Mouse (Mus musculus) heart, postnatal 0 days (tissue): Measurements from ENCODE around the gene Rab7. TPM values are rescaled to one million over a fixed set of nuclear protein-coding genes. Genes with fewer than 3 reads are reported as not detected.
A peak's percentile ranks its signal among the peaks of the same experiment; 100 is the strongest.
"Not testable (repeated sequence)": the region's sequence is repeated elsewhere in the genome, so short reads cannot be mapped to it uniquely, and the experiment has no call there.

Experiments used
- ATAC-seq: fragments of 200-750 bp; cut with Nextera tagmentation; 2 replicates; pipeline ENCODE4 v1.8.0; 2017; ENCODE audit warnings: low read depth, moderate number of reproducible peaks, moderate library complexity; ENCODE audit not compliant: insufficient read depth
- DNase-seq: peaks from one replicate; pipeline ENCODE4 v3.0.0-alpha.2; 2016; ENCODE audit warnings: low spot score
- H3K27ac ChIP-seq: fragments of 300-500 bp; sonication (generic); 2 replicates; pipeline ENCODE4 v1.5.1; 2014; ENCODE audit warnings: low read depth, mild to moderate bottlenecking
- H3K27me3 ChIP-seq: fragments of 300-500 bp; sonication (generic); 2 replicates; pipeline ENCODE4 v1.6.1; 2014; ENCODE audit warnings: low read length, mixed read lengths; ENCODE audit not compliant: control insufficient read depth, insufficient read depth
- H3K36me3 ChIP-seq: fragments of 300-500 bp; sonication (generic); replicated peaks from 2 replicates; pipeline ENCODE4 v1.6.1; 2014; ENCODE audit warnings: low read length, mixed read lengths; ENCODE audit not compliant: control insufficient read depth, insufficient read depth
- H3K4me1 ChIP-seq: fragments of 300-500 bp; sonication (generic); 2 replicates; pipeline ENCODE4 v1.6.1; 2014; ENCODE audit warnings: antibody characterized with exemption; ENCODE audit not compliant: control insufficient read depth, insufficient read depth
- H3K4me2 ChIP-seq: fragments of 300-500 bp; sonication (generic); 2 replicates; pipeline ENCODE4 v1.6.1; 2014; ENCODE audit warnings: low read depth, mild to moderate bottlenecking, low read length, moderate library complexity
- H3K4me3 ChIP-seq: fragments of 300-500 bp; sonication (generic); 2 replicates; pipeline ENCODE4 v1.5.1; 2014; ENCODE audit warnings: low read depth, low read length
- H3K9ac ChIP-seq: fragments of 300-500 bp; sonication (generic); replicated peaks from 2 replicates; pipeline ENCODE4 v1.6.1; 2014; ENCODE audit warnings: low read depth, low read length, mixed read lengths
- H3K9me3 ChIP-seq: fragments of 300-500 bp; sonication (generic); replicated peaks from 2 replicates; pipeline ENCODE4 v1.6.1; 2016; ENCODE audit warnings: low read length; ENCODE audit not compliant: control insufficient read depth
- CTCF ChIP-seq: IDR thresholded peaks from 2 replicates; pipeline ENCODE4 v1.5.1; 2016; ENCODE audit warnings: antibody characterized with exemption, control low read depth, low read depth
- EP300 ChIP-seq: IDR thresholded peaks from 2 replicates; pipeline ENCODE4 v1.6.1; 2016; ENCODE audit warnings: antibody characterized with exemption, low read depth
- WGBS: fragments of 180-500 bp; shearing (Covaris S2); extraction: QIAGEN DNeasy Blood & Tissue Kit; methylation state at CpG from one replicate; pipeline ENCODE4 v1.1.7; 2014; 5-methylcytosine and 5-hydroxymethylcytosine counted together
- polyA plus RNA-seq: library from polyadenylated mRNA; unstranded; fragments of >200 nt; fragmentation: Nextera tagmentation; extraction: Ambion mirVana; gene quantifications from 2 replicates; pipeline ENCODE4 v1.2.1, GENCODE M21; 2015
- total RNA-seq: library from RNA; depleted of rRNA; stranded (reverse); fragments of >200 nt; gene quantifications from 2 replicates; pipeline ENCODE4 v1.2.3, GENCODE M21; 2014; ENCODE audit warnings: low replicate concordance

The Rab7 gene
- total and polyA plus RNA-seq, 2 experiments from 2014 or later, result 62.7 to 196 TPM

- ATAC-seq, result no peak
- peaks cover 1% of the 10 kb centered on the region for H3K4me1 ChIP-seq
- no peaks in the 10 kb centered on the region for H3K27me3 ChIP-seq
- peaks cover 40% of the 10 kb centered on the region for H3K36me3 ChIP-seq
- no peak overlapping the region for H3K4me3 ChIP-seq
- no peaks in the 10 kb centered on the region for H3K9me3 ChIP-seq
- no peak overlapping the region for H3K4me2 ChIP-seq
- 51% methylated on average over 2 of the region's 2 CpGs for WGBS
- no peak overlapping the region for H3K9ac ChIP-seq
- H3K27ac ChIP-seq, result 0 out of 2 replicates have a peak overlapping the region, but pooled peaks have one; percentile 1
- no peak for DNase-seq
- TF ChIP-seq EP300 (no peak), CTCF (no peak)
Measured at GRCm38 (mm10) chr6:88012601-88013000, 32.5 kb downstream of the Rab7 start.

GRCm38 (mm10) chr6:88011106-88011505 lies 34.0 kb downstream of the Rab7 start:
- peaks cover 55% of the 10 kb centered on the region for H3K36me3 ChIP-seq
- not testable (repeated sequence) for H3K9ac ChIP-seq, H3K9me3 ChIP-seq, H3K4me1 ChIP-seq, H3K27me3 ChIP-seq, H3K27ac ChIP-seq, H3K4me3 ChIP-seq, H3K4me2 ChIP-seq, ATAC-seq
- DNase-seq, result peak; percentile 39
- TF ChIP-seq CTCF, result peak; percentile 49
- 36% methylated on average over 1 of the region's 1 CpGs for WGBS

- Histone ChIP-seq H3K4me1 (no peaks in the 10 kb centered on the region), H3K4me2 (no peak overlapping the region), H3K9me3 (no peaks in the 10 kb centered on the region), H3K4me3 (no peak overlapping the region), H3K27ac (no peak overlapping the region), H3K9ac (no peak overlapping the region), H3K27me3 (no peaks in the 10 kb centered on the region), H3K36me3 (peaks cover 72% of the 10 kb centered on the region)
- TF ChIP-seq EP300 (no peak), CTCF (no peak)
- WGBS, result 85% methylated on average over 4 of the region's 4 CpGs
- ATAC-seq, result no peak
- DNase-seq, result no peak
Measured at GRCm38 (mm10) chr6:88009209-88009608, 35.9 kb downstream of the Rab7 start.

- H3K36me3 ChIP-seq, result peaks cover 93% of the 10 kb centered on the region
Measured at GRCm38 (mm10) chr6:88004773-88005172, 40.3 kb downstream of the Rab7 start.

GRCm38 (mm10) chr6:88003439-88003838 lies 41.6 kb downstream of the Rab7 start:
- Histone ChIP-seq H3K4me2 (no peak overlapping the region), H3K4me3 (no peak overlapping the region), H3K36me3 (peaks cover 89% of the 10 kb centered on the region), H3K4me1 (no peaks in the 10 kb centered on the region), H3K27me3 (no peaks in the 10 kb centered on the region), H3K9ac (no peak overlapping the region), H3K9me3 (no peaks in the 10 kb centered on the region), H3K27ac (no peak overlapping the region)
- no peak for DNase-seq
- TF ChIP-seq EP300 (no peak), CTCF (no peak)
- WGBS, result 58% methylated on average over 4 of the region's 4 CpGs
- ATAC-seq, result no peak

More at GRCm38 (mm10) chr6:88004773-88005172, 40.3 kb downstream of the Rab7 start:
- not testable (repeated sequence) for H3K4me2 ChIP-seq, DNase-seq, H3K27ac ChIP-seq, ATAC-seq, H3K9ac ChIP-seq, H3K4me1 ChIP-seq, H3K4me3 ChIP-seq, H3K27me3 ChIP-seq, H3K9me3 ChIP-seq
- 82% methylated on average over 12 of the region's 14 CpGs for WGBS

GRCm38 (mm10) chr6:87998358-87998757 lies 46.7 kb downstream of the Rab7 start:
- no peaks in the 10 kb centered on the region for H3K27me3 ChIP-seq
- no peak overlapping the region for H3K4me3 ChIP-seq
- H3K4me1 ChIP-seq, result peaks cover 9% of the 10 kb centered on the region
- no peaks in the 10 kb centered on the region for H3K9me3 ChIP-seq
- H3K9ac ChIP-seq, result no peak overlapping the region
- ATAC-seq (no peak), DNase-seq (no peak)
- TF ChIP-seq EP300, result no peak
- TF ChIP-seq CTCF, result no peak
- WGBS, result 81% methylated on average over 4 of the region's 4 CpGs
- H3K4me2 ChIP-seq, result no peak overlapping the region
- H3K36me3 ChIP-seq, result peaks cover 42% of the 10 kb centered on the region
- H3K27ac ChIP-seq, result no peak overlapping the region
